Mouse (Mus musculus) c-Kit-positive CD71-positive TER-119-negative erythroid progenitor cells, embryonic 14.5 days (primary cell): ENCODE data around the gene Arhgap42.

Source experiments
- DNase-seq: peaks from one replicate; pipeline ENCODE4 v3.0.0-alpha.2; 2013; ENCODE audit warnings: low read depth

The Arhgap42 gene

DNA sequence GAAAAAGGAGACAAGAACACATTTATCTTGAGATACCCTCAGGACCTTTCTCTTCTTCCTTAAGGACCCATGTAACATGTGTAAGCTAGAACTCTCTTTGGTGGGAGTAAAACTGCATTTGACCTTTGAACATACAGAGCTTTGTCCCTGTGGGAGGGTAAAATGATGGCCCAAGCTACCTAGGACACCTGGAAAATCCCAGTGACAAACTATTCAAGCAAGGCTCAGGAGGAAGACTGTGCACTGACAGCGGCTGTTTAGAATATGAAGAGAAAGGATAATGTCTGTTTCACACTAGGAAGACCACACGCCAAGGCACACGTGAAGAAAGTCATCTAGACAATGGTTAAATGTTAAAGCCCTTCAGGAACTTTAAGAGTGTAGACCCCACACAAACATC lies 211.0 kb downstream of the Arhgap42 start:
- DNase-seq, result no peak

- DNase-seq, result no peak
Measured at GRCm38 (mm10) chr9:9027445-9027844, 211.5 kb downstream of the Arhgap42 start.

- no peak for DNase-seq
Measured at GRCm38 (mm10) chr9:9015108-9015507, 223.8 kb downstream of the Arhgap42 start.

GRCm38 (mm10) chr9:9001170-9001569 lies 237.7 kb downstream of the Arhgap42 start:
- DNase-seq, result no peak

- DNase-seq, result no peak
Measured at GRCm38 (mm10) chr9:8996494-8996893, 242.4 kb downstream of the Arhgap42 start.

DNA sequence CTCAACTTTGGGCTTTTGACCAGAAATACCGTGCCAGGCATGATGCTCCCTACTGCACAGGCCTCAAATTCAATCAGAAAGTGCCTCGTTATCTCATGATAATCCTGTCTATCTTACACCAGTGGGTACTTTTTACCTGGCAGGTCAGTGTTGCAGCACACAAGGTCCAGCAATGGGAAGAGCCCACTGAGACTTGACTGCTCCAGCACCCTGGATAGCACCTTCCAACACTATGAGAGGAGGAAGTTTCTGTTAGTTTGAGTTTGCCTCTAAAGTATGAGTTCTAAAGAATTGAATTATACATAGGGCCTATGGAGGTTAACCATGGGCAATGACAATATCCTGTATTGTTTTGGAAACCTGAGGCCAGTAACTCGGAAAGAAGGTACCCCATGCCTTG lies 256.6 kb downstream of the Arhgap42 start:
- no peak for DNase-seq

- DNase-seq, result no peak
Measured at GRCm38 (mm10) chr9:8977775-8978174, 261.1 kb downstream of the Arhgap42 start.

GRCm38 (mm10) chr9:8971491-8971890 lies 267.4 kb downstream of the Arhgap42 start, which contains the start of gene Gm16485:
Gene Gm16485 (plus strand): TSS chr9:8971791.
- DNase-seq, result no peak

DNA sequence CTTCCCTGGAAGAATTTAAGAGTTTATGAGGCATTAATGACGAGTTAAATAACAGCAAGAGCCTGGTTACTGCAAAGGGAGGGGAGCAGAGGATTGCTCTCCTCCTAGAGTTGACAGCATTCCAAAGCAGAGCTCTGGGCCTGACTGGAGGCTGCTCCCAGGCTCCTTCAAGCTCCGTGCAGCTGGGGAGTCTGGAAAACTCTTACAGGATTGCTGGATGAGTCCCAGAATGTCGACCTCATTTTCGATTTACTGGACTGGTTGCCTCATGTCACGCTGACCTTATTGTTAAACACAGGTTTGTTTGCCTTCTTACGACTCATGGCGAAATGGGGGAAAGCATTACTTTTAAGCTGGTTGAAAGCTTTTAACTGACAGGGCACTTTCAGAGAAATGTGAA lies 268.7 kb downstream of the Arhgap42 start:
- no peak for DNase-seq

GRCm38 (mm10) chr9:8964512-8965133 lies 274.3 kb downstream of the Arhgap42 start:
- peak; percentile 5 for DNase-seq

DNA sequence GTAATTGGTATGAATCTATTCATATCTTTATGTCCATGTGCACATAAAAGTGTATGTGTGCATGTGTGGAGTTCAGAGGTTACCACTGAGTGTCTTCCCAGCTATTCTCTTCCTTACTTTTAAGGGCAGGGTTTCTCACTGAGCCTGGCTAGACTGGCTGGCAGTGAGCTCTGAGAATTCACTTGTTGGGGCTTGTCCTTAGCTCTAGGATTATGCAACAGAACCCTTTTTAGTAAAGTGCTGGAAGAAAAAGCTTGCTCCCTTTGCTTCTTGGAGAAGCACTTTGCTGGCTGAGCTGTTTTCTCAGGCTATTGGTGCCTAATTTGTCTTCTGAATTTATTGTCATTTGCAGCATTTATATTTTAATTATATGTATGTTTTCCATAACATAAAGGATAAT lies 285.6 kb downstream of the Arhgap42 start:
- no peak for DNase-seq
